Mouse (Mus musculus) adrenal gland, postnatal 36 days (tissue): Measurements from ENCODE around the gene Elovl6. TPM values are rescaled to one million over a fixed set of nuclear protein-coding genes. Genes with fewer than 3 reads are reported as not detected.

Source experiments
- DNase-seq, 2 experiments: peaks; one replicate each; pipeline ENCODE4 v3.0.0; 2021; ENCODE audit warnings: mixed read lengths in 1 of 2
- long read RNA-seq, 2 experiments: library from polyadenylated mRNA; stranded (forward); transcript quantifications; one replicate each; pipeline ENCODE4 v2.0.0; 2021; ENCODE audit warnings: borderline sequencing depth in 2 of 2
- total RNA-seq, 2 experiments: library from RNA; stranded (reverse); gene quantifications; 2 replicates each; pipeline ENCODE4 v1.2.3; 2021

Gene Elovl6
- total RNA-seq = 10 to 100 TPM; 90.1 to 91.1 TPM
- long read RNA-seq, experiment 1, full-length matches to known transcripts = 45 of 68 reads
- long read RNA-seq, experiment 1, partial matches to known transcripts = 14 of 68 reads
- long read RNA-seq, experiment 1, other reads (novel, unspliced or antisense) = 9 of 68 reads
- long read RNA-seq, experiment 2, full-length matches to known transcripts = 18 of 23 reads
- long read RNA-seq, experiment 2, partial matches to known transcripts = 0 of 23 reads
- long read RNA-seq, experiment 2, other reads (novel, unspliced or antisense) = 5 of 23 reads

GRCm38 (mm10) chr3:129532180-129532864 is at the start of gene Elovl6:
Elovl6 (plus strand) TSS chr3:129532355.
- peak; percentile 72 to 77 for DNase-seq

- DNase-seq = no peak
These were observed 43.4 kb upstream of the Elovl6 start for GRCm38 (mm10) chr3:129488774-129489173.

DNA sequence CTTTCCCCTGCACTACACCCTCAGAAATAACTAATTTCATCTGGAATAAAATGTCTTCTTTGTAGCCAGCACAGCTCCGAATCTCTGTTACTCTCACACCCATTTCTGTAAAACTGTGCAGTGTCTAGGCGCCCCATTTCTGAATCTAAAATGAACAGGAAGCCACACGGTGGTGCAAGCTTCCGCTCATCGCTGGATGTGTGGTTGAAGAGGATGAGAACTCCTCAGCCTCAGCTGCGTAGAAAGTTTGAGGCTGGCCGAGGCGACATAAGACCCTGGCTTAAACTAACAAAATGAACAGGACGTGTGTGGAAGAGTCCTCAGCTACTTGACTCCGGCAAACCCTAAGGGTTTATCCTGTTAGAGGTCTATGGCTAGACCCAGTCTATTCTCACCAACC is 38.0 kb upstream of the Elovl6 start:
- no peak for DNase-seq

- DNase-seq = no peak
These were observed 37.4 kb upstream of the Elovl6 start for GRCm38 (mm10) chr3:129494731-129495130.

- DNase-seq = no peak
These were observed 28.4 kb upstream of the Elovl6 start for GRCm38 (mm10) chr3:129503781-129504180.

DNA sequence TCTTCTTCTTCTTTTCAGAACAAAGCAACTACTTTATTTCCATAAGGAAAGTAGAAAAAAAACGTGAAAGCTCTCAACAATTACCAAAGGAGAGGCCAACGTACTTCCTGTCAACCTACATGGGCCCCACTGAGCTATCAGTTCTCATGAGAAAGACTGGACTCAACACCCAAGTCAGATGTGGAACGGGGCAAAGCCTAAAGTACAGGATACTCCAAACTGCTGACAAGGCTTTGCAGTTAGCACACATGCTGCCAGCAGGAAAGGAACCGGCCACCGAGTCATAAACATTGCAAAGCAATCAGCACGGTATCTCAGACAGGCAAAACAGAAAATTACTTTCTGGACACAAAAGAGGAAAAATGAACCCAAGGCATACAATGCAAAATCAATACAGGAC is 27.2 kb upstream of the Elovl6 start:
- DNase-seq = no peak

DNA sequence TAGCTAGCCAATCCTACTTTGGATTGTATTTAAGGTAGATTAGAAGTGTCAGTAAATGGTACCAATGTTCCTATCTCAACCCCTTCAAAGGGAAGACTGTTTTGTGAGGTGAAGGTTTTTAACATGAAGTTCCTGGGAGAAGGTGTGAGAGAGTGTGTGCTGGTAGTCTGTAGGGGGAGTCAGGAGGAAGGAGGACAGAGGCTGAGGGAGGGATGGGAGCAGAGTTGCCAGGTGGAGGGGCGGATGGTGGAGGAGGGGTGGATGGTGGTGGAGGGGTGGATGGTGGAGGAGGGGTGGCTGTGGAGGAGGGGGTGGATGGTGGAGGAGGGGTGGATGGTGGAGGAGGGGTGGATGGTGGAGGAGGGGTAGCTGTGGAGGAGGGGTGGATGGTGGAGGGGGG is 24.4 kb upstream of the Elovl6 start:
- DNase-seq = no peak

- no peak for DNase-seq
These were observed 23.6 kb upstream of the Elovl6 start for GRCm38 (mm10) chr3:129508571-129508970.

DNA sequence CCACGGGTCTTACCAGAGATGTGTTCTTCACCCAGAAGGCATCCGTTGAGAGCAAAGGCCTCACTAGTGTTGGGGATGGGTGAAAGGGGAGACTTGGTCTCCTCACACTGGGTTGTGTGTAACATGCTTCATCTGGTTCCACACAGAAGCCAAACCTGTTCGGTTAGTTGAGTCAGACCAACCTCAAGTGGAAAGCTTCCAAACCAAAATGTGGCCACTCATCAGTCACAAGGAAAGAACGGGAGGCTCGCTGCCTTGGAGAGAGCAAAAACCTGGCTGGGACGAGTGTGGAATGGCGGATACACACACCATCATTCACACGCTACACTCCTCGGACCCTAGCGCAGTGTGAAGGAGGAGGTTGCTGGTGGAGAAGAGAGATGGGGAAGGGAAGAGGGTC is 22.4 kb upstream of the Elovl6 start:
- DNase-seq = no peak

DNA sequence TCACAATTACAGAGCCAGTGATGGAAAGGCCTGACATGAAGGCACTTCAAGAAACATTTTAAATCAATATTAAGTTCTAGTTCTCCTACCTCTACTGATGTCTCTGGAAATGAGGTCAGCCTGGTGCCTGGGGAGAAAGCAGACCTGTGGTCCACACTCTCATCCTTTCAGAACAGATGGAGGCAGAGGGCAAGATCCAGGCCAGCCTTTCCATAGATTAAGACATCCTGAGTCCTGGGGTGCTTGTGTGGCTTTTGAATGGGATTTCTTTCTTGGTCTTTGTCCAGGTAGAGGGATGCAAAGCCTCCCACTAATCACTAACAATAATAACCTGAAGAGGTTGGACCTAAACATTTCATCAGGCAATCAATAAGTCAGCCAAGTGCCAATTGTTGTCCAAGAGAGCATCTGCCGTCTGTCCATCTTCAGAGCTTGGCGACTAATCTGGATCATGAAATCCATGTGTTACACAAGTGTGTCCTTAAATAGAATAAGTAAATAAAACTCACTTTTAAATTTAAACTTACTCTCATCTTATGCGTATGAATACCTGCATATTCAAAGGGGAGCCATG is 16.2 kb upstream of the Elovl6 start:
- DNase-seq = no peak

DNA sequence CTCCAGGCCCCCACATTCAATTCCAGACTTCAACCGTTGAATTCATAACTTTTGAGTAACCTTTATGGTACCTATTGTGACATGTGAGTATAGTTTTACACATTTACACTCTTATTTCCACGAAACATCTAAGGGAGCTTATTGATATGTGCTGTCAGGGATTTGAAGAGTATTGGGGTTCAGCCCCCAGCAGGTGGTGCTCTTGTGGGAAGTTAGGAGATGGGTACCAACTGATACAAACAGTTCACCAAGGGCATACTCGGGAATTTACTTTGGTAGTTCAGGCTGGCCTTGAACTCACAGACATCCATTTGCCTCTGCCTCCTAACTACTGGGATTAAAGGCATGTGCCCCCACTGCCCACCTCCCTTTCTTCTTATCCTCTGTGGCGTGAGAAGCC is 11.7 kb upstream of the Elovl6 start:
- peak; percentile 45 to 56 for DNase-seq

GRCm38 (mm10) chr3:129523456-129524143 is 8.6 kb upstream of the Elovl6 start:
- no peak for DNase-seq

DNA sequence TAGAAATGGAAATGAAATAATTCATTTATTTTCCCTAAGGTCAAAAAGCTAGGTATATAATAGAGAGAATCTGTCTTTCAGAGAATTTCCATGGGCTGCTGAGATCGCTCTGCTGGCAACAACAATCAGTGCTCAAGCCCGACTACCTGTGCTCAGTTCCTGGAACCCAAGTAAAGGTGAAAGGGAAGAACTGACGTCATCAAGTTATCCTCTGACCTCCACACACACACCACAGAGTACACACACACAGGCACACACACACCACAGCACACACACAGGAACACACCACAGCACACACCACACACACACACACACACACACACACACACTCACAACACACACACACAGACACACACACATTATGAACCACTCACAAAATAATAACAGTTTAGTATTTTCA is 5.1 kb upstream of the Elovl6 start:
- DNase-seq = no peak

DNA sequence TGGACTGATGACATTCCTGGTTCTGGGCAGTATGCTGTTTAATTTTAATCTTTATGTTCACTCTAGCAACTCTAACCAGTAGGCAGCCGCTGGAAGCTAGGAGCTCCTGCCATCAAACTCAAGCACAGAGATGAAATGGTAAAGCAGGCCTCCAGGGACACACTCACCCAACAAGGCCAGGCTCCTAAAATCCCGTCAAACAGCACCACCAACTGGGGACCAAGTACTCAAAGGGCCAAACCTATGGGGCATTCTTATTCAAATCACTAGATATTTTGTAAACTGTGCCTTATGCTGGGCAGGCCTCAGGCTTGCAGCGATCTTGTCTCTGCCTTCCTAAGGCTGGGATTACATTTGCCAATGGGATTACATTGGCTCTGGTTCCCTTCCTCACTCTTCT is 2.8 kb upstream of the Elovl6 start:
- DNase-seq = no peak

DNA sequence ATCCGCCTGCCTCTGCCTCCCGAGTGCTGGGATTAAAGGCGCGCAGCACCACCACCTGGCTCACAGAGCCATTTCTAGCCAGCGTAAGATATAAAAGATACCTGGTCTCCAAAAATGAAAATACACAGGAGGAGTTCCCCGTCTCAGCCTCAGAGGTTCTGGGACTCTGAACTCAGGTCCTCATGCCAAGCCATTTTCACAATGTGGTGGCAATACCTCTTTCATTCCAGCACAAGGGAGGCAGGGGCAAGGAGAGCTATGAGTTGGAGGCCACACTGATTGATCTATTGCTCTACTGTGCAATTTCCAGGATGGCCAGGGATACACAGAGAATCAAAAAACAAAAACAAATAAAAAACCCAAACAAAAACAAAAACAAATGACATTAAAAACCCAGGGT is 1.7 kb upstream of the Elovl6 start:
- DNase-seq = no peak

- peak; percentile 24 to 31 for DNase-seq
These were observed 949 bp downstream of the Elovl6 start for GRCm38 (mm10) chr3:129532865-129533742.

DNA sequence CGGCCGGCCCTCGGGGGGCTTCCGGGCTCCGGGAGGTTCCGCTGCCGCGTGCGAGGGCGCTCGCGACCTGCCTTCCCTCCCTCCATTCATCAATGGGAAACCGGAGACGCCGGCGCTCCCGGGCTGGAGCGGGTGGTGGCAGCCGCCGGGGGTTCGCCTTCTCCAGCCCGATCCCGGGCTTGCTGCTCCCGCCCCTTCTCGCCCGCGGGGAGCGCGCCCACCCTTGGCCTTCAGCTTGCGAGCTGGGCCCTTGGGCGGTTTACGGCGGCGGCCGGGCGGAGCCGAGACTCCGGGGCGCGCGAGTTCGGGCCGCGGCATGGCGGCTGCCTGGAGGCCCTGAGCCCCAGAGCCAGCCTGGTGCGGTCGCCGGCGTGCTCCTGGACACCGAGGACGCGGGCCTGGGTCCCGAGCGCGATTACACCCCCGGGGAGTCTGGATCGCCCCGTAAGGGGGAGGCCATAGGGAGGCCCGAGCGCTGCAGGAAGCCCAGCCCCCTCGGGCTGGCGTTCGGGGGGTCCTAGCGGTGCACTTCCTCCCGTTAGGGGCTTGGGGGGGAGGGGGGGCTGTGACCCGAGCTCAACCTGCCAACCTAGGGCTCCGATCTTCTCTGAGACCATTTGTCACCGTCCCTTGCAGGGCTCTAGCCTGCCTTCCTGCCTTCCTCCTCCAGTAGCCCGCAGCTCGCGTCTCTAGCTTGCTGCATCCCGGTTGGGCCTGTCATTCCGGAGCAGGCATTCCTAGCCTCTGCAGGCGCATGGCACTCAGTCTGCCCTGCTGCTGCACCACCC is 1.8 kb downstream of the Elovl6 start:
- DNase-seq = peak; percentile 81 to 86

GRCm38 (mm10) chr3:129535444-129535843 is 3.3 kb downstream of the Elovl6 start:
- DNase-seq = no peak

GRCm38 (mm10) chr3:129536109-129536508 is 4.0 kb downstream of the Elovl6 start:
- peak; percentile 87 to 91 for DNase-seq

DNA sequence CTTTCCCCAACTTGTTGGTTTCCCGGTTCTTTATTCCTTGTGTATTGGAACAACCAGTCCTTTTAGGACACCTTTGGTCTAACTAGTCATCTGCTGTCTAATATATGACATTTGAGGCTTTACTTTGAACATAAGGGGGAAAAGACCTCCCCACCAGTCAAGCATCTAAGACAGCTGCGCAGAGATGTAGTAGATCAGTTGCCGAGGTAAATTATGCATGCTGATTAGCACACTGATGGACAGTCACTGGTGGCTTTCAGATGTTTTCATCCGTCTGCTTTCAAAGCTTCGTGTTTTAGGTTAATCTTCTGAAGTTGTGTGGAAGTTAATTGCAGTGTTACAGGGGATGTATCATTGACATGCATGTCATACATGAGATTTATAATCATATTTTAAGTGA is 5.8 kb downstream of the Elovl6 start:
- DNase-seq = no peak

DNA sequence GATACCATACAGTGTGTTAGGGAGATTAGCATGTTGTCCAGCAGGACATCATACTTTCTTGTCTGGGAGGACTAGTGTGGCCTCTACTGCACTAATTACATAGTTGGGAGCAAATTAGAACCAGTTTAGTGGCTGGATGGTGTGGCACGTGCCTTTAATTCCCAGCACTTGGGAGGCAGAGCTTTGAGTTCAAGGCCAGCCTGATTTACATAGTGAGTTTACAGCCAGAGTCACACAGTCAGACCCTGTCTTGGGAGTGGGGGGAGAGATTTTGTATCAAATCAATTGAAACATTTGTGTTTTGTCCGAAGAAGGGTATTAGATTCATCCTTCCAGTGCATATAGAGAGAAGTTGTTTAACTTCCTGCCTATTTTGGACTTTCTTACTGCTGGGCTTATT is 8.7 kb downstream of the Elovl6 start:
- DNase-seq = no peak
